Mouse (Mus musculus): ENCODE results near the gene Mrps34. TPM values are rescaled to one million over a fixed set of nuclear protein-coding genes. Genes with fewer than 3 reads are reported as not detected.
"Not testable (repeated sequence)": the region's sequence is repeated elsewhere in the genome, so short reads cannot be mapped to it uniquely, and the experiment has no call there.

The Mrps34 gene
- polyA plus RNA-seq, 1 experiment from 2014 or later, result 85.5 TPM

DNA sequence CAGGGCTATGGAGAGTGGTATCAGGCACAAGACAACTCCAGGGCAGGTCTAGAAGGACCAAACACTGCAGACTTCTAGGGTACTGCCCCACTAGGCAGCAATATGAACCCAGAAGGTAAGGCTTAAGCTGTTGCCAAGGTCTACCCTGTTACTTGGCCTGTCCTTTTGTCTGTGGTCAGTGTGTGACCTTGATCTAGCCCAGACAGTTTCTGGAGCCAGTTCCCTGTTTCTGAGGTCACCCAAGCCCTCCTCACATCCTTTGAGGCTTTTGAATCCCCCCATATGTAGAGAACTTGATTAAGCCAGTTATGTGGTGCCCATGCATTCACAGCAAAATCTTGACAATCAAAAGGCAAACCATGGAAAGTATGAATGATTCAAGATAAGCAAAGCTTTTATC is 40.8 kb downstream of the Mrps34 start:
- ATAC-seq (ENCODE audit: low read depth), result no peak
- peak overlapping the region; percentile 82 for H3K9ac ChIP-seq (replicated peaks; ENCODE audit: low read depth, low read length)
- peaks cover 19% of the 10 kb centered on the region for H3K4me1 ChIP-seq (ENCODE audit: control insufficient read depth, insufficient read depth, low read length)
- H3K27ac ChIP-seq (ENCODE audit: low read depth, low read length), result no peak overlapping the region
- H3K27me3 ChIP-seq (ENCODE audit: control insufficient read depth, insufficient read depth, low read length), result no peaks in the 10 kb centered on the region
- H3K4me3 ChIP-seq (ENCODE audit: low read depth, low read length), result peak overlapping the region; percentile 92
- no peaks in the 10 kb centered on the region for H3K36me3 ChIP-seq (ENCODE audit: control insufficient read depth, insufficient read depth, low read length)
- H3K4me2 ChIP-seq (ENCODE audit: low read depth, low read length), result peak overlapping the region; percentile 77
- H3K9me3 ChIP-seq (ENCODE audit: control insufficient read depth, low read length), result no peaks in the 10 kb centered on the region

DNA sequence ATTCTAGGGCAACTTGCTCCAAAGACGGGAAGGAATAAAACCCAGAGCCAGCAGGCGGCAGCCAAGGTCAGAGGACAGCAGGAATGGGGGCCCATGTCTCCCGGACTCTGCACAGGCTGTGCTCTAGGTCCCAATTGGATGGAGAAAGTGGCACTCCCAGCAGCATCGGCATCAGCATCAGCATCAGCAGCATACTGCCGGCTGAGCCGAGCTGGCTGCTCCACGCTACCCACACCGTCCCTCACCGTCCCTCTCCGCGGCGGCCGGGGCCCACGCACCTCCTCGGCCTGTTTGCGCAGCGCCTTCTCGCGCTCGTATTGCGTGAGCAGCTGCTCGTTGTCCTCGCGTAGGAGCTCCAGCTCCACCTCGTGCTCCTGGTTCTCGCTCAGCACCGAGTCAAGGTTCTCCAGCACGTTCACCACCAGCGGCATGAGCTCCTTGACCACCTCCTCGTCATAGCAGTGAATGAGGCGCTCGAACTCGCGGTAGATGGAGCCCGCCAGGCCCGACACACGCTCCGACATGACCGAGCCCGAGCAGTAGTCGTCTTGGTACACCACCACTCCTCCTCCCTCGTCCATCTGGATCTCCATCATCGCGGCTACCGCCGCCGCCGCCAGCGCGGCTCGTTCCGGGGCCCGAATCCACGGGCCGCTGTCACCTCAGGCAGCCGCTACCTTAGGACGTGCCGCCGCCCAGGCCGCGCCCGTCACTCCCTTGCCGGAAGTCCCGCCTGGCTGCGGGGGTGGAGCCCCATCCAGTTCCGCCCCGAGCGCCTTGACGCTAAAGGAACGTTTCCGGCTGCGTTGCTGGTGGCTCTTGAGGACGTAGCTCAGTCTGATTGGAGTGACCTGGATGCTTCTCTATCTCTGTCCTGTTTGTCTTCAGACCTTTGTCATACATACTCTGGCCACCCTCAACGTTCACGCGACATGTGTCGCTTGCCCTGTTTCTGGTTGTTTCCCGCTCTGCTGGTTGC is 41.6 kb downstream of the Mrps34 start, which contains the start of gene Mapk8ip3:
TSS of gene Mapk8ip3 (minus strand) at position 719 of the 979 bp plus-strand sequence.
- Histone ChIP-seq H3K4me2 (ENCODE audit: low read depth, low read length) (peak within 1 kb of the TSS; percentile 77), H3K4me3 (ENCODE audit: low read depth, low read length) (peak within 1 kb of the TSS; percentile 92), H3K27ac (ENCODE audit: low read depth, low read length) (peak within 1 kb of the TSS; percentile 83), H3K36me3 (ENCODE audit: control insufficient read depth, insufficient read depth, low read length) (no peaks in the 10 kb centered on the region), H3K9me3 (ENCODE audit: control insufficient read depth, low read length) (no peaks in the 10 kb centered on the region), H3K27me3 (ENCODE audit: control insufficient read depth, insufficient read depth, low read length) (no peaks in the 10 kb centered on the region), H3K9ac (replicated peaks; ENCODE audit: low read depth, low read length) (peak within 1 kb of the TSS; percentile 82), H3K4me1 (ENCODE audit: control insufficient read depth, insufficient read depth, low read length) (peaks cover 19% of the 10 kb centered on the region)
- WGBS, result 1% methylated on average over 78 of the region's 78 CpGs
- peak; percentile 99 for ATAC-seq (ENCODE audit: low read depth)

DNA sequence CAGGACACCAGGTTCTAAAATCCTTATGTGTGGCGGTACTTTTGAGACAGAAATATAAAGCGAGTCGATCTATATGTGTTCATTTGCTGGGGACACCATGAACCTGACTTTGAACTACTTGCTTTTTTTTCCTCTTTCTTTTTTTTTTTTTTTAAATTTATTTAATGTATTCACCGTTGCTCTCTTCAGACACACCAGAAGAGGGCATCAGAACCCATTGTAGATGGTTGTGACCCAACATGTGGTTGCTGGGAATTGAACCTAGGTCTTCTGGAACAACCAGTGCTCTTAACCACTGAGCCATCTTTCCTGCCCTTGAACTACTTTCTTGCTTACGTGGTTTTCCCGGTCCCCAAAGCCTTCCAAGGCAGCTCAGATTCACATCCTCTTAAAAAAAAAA is 42.4 kb downstream of the Mrps34 start:
- H3K4me3 ChIP-seq (ENCODE audit: low read depth, low read length), result peak overlapping the region; percentile 92

DNA sequence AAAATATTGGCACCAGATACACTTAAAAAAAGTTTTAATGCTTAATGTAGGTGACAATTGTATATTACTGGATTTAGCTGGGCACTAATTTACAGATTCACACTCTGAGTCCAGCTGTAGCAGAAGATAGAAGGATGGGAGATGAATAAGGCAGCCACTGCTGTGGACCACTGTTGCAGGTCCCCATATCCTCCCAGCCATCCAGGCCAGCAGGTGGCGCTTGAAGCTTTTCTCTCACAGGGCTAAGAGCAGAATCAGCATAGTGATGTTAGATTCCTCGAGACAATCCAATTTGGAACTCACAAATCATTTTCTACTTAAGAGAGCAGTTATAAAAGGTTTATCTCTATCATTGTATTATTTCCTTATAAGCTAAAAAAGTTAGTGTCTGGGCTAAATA is 47.5 kb downstream of the Mrps34 start:
- not testable (repeated sequence) for H3K4me3 ChIP-seq (ENCODE audit: low read depth, low read length); H3K27me3 ChIP-seq (ENCODE audit: control insufficient read depth, insufficient read depth, low read length); H3K4me1 ChIP-seq (ENCODE audit: control insufficient read depth, insufficient read depth, low read length); H3K4me2 ChIP-seq (ENCODE audit: low read depth, low read length); H3K9ac ChIP-seq (replicated peaks; ENCODE audit: low read depth, low read length); H3K27ac ChIP-seq (ENCODE audit: low read depth, low read length); H3K9me3 ChIP-seq (ENCODE audit: control insufficient read depth, low read length)
- peaks cover 21% of the 10 kb centered on the region for H3K36me3 ChIP-seq (ENCODE audit: control insufficient read depth, insufficient read depth, low read length)
- 0 out of 2 replicates have a peak, but pooled peaks have one; percentile 69 for ATAC-seq (ENCODE audit: low read depth)
- WGBS, result 22% methylated on average over 2 of the region's 2 CpGs

More for the DNA sequence above, 42.4 kb downstream of the Mrps34 start:
- Histone ChIP-seq H3K4me1 (ENCODE audit: control insufficient read depth, insufficient read depth, low read length) (peaks cover 19% of the 10 kb centered on the region), H3K9ac (replicated peaks; ENCODE audit: low read depth, low read length) (peak overlapping the region; percentile 53; the same call in 1 of the 2 replicates), H3K9me3 (ENCODE audit: control insufficient read depth, low read length) (no peaks in the 10 kb centered on the region), H3K36me3 (ENCODE audit: control insufficient read depth, insufficient read depth, low read length) (no peaks in the 10 kb centered on the region), H3K4me2 (ENCODE audit: low read depth, low read length) (peak overlapping the region; percentile 77), H3K27me3 (ENCODE audit: control insufficient read depth, insufficient read depth, low read length) (no peaks in the 10 kb centered on the region), H3K27ac (ENCODE audit: low read depth, low read length) (peak overlapping the region; percentile 83)
- ATAC-seq (ENCODE audit: low read depth), result no peak
- 47% methylated on average over 6 of the region's 6 CpGs for WGBS

DNA sequence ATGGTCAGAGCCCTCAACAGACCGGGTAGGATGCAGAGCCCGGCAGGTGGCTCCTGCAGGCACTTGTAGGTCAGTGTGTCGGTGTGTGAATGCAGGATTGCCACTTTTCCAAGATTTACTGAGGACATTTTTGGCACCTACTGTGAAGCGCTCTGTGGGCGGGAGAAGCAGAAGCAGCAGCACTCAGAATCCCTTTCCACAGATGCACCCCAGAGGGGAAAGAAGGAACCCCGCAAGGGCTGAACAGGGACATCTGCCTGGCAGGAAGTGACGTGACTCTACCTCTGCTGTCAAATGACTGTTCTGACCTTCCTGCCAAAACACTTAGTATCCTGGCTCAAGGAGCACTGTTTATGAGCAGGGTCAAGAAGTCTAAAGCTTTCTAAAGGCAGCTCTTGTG is 48.1 kb downstream of the Mrps34 start:
- no peaks in the 10 kb centered on the region for H3K27me3 ChIP-seq (ENCODE audit: control insufficient read depth, insufficient read depth, low read length)
- H3K9me3 ChIP-seq (ENCODE audit: control insufficient read depth, low read length), result no peaks in the 10 kb centered on the region
- H3K4me3 ChIP-seq (ENCODE audit: low read depth, low read length), result no peak overlapping the region
- H3K9ac ChIP-seq (replicated peaks; ENCODE audit: low read depth, low read length), result no peak overlapping the region
- no peaks in the 10 kb centered on the region for H3K4me1 ChIP-seq (ENCODE audit: control insufficient read depth, insufficient read depth, low read length)
- peaks cover 22% of the 10 kb centered on the region for H3K36me3 ChIP-seq (ENCODE audit: control insufficient read depth, insufficient read depth, low read length)
- no peak overlapping the region for H3K4me2 ChIP-seq (ENCODE audit: low read depth, low read length)
- no peak overlapping the region for H3K27ac ChIP-seq (ENCODE audit: low read depth, low read length)
- ATAC-seq (ENCODE audit: low read depth), result no peak
- WGBS, result 87% methylated on average over 7 of the region's 7 CpGs

DNA sequence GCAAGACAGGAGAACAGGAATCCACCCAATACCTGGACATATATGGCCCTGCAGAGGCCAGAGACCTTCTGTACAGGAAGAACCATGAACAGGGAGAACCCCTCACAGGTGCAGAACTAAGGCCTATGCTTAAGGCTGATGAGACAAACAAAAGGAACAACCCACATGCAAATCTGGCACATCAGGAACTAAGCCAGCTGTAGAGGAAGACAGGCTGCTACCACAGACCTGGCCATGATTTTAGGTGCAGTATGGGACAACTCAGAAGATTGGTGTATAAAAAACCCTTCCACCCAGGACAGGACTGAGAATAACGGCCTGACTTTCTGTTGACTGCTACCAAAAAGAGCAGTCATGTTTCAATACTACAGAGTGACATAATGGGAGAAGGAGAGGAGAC is 48.7 kb downstream of the Mrps34 start:
- ATAC-seq (ENCODE audit: low read depth); H3K9ac ChIP-seq (replicated peaks; ENCODE audit: low read depth, low read length); H3K4me1 ChIP-seq (ENCODE audit: control insufficient read depth, insufficient read depth, low read length); H3K9me3 ChIP-seq (ENCODE audit: control insufficient read depth, low read length); H3K4me3 ChIP-seq (ENCODE audit: low read depth, low read length); H3K27me3 ChIP-seq (ENCODE audit: control insufficient read depth, insufficient read depth, low read length); H3K27ac ChIP-seq (ENCODE audit: low read depth, low read length); H3K4me2 ChIP-seq (ENCODE audit: low read depth, low read length): not testable (repeated sequence)
- WGBS, result 87% methylated on average over 1 of the region's 1 CpGs
- H3K36me3 ChIP-seq (ENCODE audit: control insufficient read depth, insufficient read depth, low read length), result peaks cover 27% of the 10 kb centered on the region

Other genes starting within 250 kb of the Mrps34 start
- 49.3 and 52.6 TPM in 2 replicates for gene Slc9a3r2, start 244.8 kb upstream of the Mrps34 start, polyA plus RNA-seq (2014; fragmentation: Nextera tagmentation; extraction: Ambion mirVana)
- gene Npw, start 236.7 kb upstream of the Mrps34 start, polyA plus RNA-seq (2014; fragmentation: Nextera tagmentation; extraction: Ambion mirVana), result not detected in 2 replicates
- 22.6 and 24.5 TPM in 2 replicates for gene Zfp598, start 225.4 kb upstream of the Mrps34 start, polyA plus RNA-seq (2014; fragmentation: Nextera tagmentation; extraction: Ambion mirVana)
- 154 and 196 TPM in 2 replicates for gene Syngr3, start 205.2 kb upstream of the Mrps34 start, polyA plus RNA-seq (2014; fragmentation: Nextera tagmentation; extraction: Ambion mirVana)
- 37.0 and 40.1 TPM in 2 replicates for gene Gfer, start 199.0 kb upstream of the Mrps34 start, polyA plus RNA-seq (2014; fragmentation: Nextera tagmentation; extraction: Ambion mirVana)
- 1.3 and 3.3 TPM in 2 replicates for gene Noxo1, start 198.9 kb upstream of the Mrps34 start, polyA plus RNA-seq (2014; fragmentation: Nextera tagmentation; extraction: Ambion mirVana)
- 59.9 and 70.1 TPM in 2 replicates for gene Tbl3, start 187.5 kb upstream of the Mrps34 start, polyA plus RNA-seq (2014; fragmentation: Nextera tagmentation; extraction: Ambion mirVana)
- gene Rnf151, start 177.1 kb upstream of the Mrps34 start, polyA plus RNA-seq (2014; fragmentation: Nextera tagmentation; extraction: Ambion mirVana), result not detected in 2 replicates
- gene Rps2, start 177.0 kb upstream of the Mrps34 start, polyA plus RNA-seq (2014; fragmentation: Nextera tagmentation; extraction: Ambion mirVana), result 742 and 744 TPM in 2 replicates
- 296 and 349 TPM in 2 replicates for gene Ndufb10, start 170.6 kb upstream of the Mrps34 start, polyA plus RNA-seq (2014; fragmentation: Nextera tagmentation; extraction: Ambion mirVana)
- gene Rpl3l, start 167.3 kb upstream of the Mrps34 start, polyA plus RNA-seq (2014; fragmentation: Nextera tagmentation; extraction: Ambion mirVana), result 0.20 TPM in 1 of 2 replicates, not detected in the other
- 21.5 and 27.7 TPM in 2 replicates for gene Msrb1, start 158.5 kb upstream of the Mrps34 start, polyA plus RNA-seq (2014; fragmentation: Nextera tagmentation; extraction: Ambion mirVana)
- 0.48 TPM in 1 of 2 replicates, not detected in the other for gene Hs3st6, start 142.1 kb upstream of the Mrps34 start, polyA plus RNA-seq (2014; fragmentation: Nextera tagmentation; extraction: Ambion mirVana)
- gene Meiob, start 90.8 kb upstream of the Mrps34 start, polyA plus RNA-seq (2014; fragmentation: Nextera tagmentation; extraction: Ambion mirVana), result not detected in 2 replicates
- gene Hagh, start 55.0 kb upstream of the Mrps34 start, polyA plus RNA-seq (2014; fragmentation: Nextera tagmentation; extraction: Ambion mirVana), result 69.1 and 77.2 TPM in 2 replicates
- 24.4 and 27.6 TPM in 2 replicates for gene Fahd1, start 44.8 kb upstream of the Mrps34 start, polyA plus RNA-seq (2014; fragmentation: Nextera tagmentation; extraction: Ambion mirVana)
- not detected in 2 replicates for gene Igfals, start 29.1 kb upstream of the Mrps34 start, polyA plus RNA-seq (2014; fragmentation: Nextera tagmentation; extraction: Ambion mirVana)
- gene Nubp2, start 8.8 kb upstream of the Mrps34 start, polyA plus RNA-seq (2014; fragmentation: Nextera tagmentation; extraction: Ambion mirVana), result 69.2 and 75.7 TPM in 2 replicates
- gene Spsb3, start 8.5 kb upstream of the Mrps34 start, polyA plus RNA-seq (2014; fragmentation: Nextera tagmentation; extraction: Ambion mirVana), result 74.5 and 83.8 TPM in 2 replicates
- 21.4 and 23.7 TPM in 2 replicates for gene Eme2, start within 50 bp of the Mrps34 start, polyA plus RNA-seq (2014; fragmentation: Nextera tagmentation; extraction: Ambion mirVana)
- gene Nme3, start 1.4 kb downstream of the Mrps34 start, polyA plus RNA-seq (2014; fragmentation: Nextera tagmentation; extraction: Ambion mirVana), result 98.0 and 115 TPM in 2 replicates
- gene Mapk8ip3, start 41.9 kb downstream of the Mrps34 start, polyA plus RNA-seq (2014; fragmentation: Nextera tagmentation; extraction: Ambion mirVana), result 88.5 and 93.4 TPM in 2 replicates
- 50.0 and 59.8 TPM in 2 replicates for gene Jpt2, start 65.6 kb downstream of the Mrps34 start, polyA plus RNA-seq (2014; fragmentation: Nextera tagmentation; extraction: Ambion mirVana)
- gene Cramp1l, start 120.7 kb downstream of the Mrps34 start, polyA plus RNA-seq (2014; fragmentation: Nextera tagmentation; extraction: Ambion mirVana), result 9.2 and 10.1 TPM in 2 replicates
- gene Ift140, start 121.0 kb downstream of the Mrps34 start, polyA plus RNA-seq (2014; fragmentation: Nextera tagmentation; extraction: Ambion mirVana), result 18.5 and 21.9 TPM in 2 replicates
- gene Tmem204, start 188.5 kb downstream of the Mrps34 start, polyA plus RNA-seq (2014; fragmentation: Nextera tagmentation; extraction: Ambion mirVana), result 8.1 and 11.5 TPM in 2 replicates
- gene Telo2, start 220.9 kb downstream of the Mrps34 start, polyA plus RNA-seq (2014; fragmentation: Nextera tagmentation; extraction: Ambion mirVana), result 46.4 and 51.6 TPM in 2 replicates
- not detected in 2 replicates for gene Ptx4, start 225.6 kb downstream of the Mrps34 start, polyA plus RNA-seq (2014; fragmentation: Nextera tagmentation; extraction: Ambion mirVana)
- 26.3 and 26.7 TPM in 2 replicates for gene Clcn7, start 238.3 kb downstream of the Mrps34 start, polyA plus RNA-seq (2014; fragmentation: Nextera tagmentation; extraction: Ambion mirVana)

Measured in neural tube, embryonic 14.5 days (tissue).